Mouse (Mus musculus) layer of hippocampus, adult 11-12 months (tissue): ENCODE data around the gene Defb41.
"Not testable (repeated sequence)": the region's sequence is repeated elsewhere in the genome, so short reads cannot be mapped to it uniquely, and the experiment has no call there.

Source experiments
- DNase-seq: peaks from one replicate; pipeline ENCODE4 v3.0.0; 2022; ENCODE audit warnings: low spot score

The Defb41 gene

GRCm38 (mm10) chr1:18265038-18265437 lies at the start of gene Defb41:
Gene Defb41, minus strand, starts transcription at chr1:18265138.
- DNase-seq, result no peak

- no peak for DNase-seq
Measured at GRCm38 (mm10) chr1:18308474-18308829, 43.5 kb upstream of the Defb41 start.

GRCm38 (mm10) chr1:18307545-18308473 lies 42.9 kb upstream of the Defb41 start:
- DNase-seq, result no peak

- DNase-seq, result no peak
Measured at GRCm38 (mm10) chr1:18292515-18292914, 27.6 kb upstream of the Defb41 start.

GRCm38 (mm10) chr1:18288860-18289259 lies 23.9 kb upstream of the Defb41 start:
- no peak for DNase-seq

GRCm38 (mm10) chr1:18287371-18287770 lies 22.4 kb upstream of the Defb41 start:
- no peak for DNase-seq

- no peak for DNase-seq
Measured at GRCm38 (mm10) chr1:18271095-18271494, 6.2 kb upstream of the Defb41 start.

- DNase-seq, result no peak
Measured at GRCm38 (mm10) chr1:18268845-18269244, 3.9 kb upstream of the Defb41 start.

GRCm38 (mm10) chr1:18245801-18246580 lies 18.9 kb downstream of the Defb41 start:
- DNase-seq, result not testable (repeated sequence)

GRCm38 (mm10) chr1:18237343-18237742 lies 27.6 kb downstream of the Defb41 start, which contains the start of gene Defb18:
Gene Defb18, minus strand, starts transcription at chr1:18237443.
- no peak for DNase-seq

GRCm38 (mm10) chr1:18223385-18223945 lies 41.5 kb downstream of the Defb41 start:
- DNase-seq, result no peak
